Mouse (Mus musculus) ovary, postnatal 10 days (tissue): ENCODE results near the gene Fam198a.

ENCODE experiments used
- DNase-seq: peaks from one replicate; pipeline ENCODE4 v3.0.0; 2022; ENCODE audit warnings: low spot score

Gene Fam198a

DNA sequence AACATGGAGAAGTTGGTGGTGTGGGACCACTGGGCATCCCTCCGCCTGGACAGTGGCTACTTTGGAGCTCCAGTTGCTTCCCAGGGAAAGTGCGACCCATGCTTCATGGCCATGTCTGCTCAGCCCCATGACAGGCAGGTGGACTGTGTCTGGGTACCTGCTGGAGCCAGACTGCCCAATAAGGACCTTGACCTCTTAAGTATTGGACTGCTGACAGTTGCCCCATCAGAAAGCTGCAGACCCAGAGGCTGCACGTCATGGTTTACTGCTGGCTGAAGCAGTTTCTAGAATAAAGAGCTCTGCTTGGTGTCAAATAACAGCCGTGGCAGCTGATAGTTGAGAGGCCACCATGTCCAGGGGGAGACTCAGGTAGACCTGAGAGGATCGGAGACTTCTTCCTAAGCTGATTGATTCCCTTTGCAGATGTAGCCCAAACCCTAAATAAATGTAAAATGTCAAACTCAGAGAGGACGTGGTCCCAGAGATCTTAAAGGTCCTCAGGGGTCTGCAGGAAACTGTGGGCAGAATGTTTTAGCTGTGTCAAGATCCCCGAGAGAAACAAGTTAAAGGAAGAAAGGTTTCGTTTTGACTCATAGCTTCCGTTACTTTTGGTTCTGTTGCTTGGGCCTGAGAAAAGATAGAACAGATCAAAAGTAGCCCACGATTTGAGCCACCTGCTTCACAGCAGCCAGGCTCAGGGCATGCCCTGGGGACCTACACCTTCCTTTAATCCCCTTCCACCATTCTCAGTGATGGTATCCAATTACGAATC lies 24.0 kb upstream of the Fam198a start:
- DNase-seq, result no peak

DNA sequence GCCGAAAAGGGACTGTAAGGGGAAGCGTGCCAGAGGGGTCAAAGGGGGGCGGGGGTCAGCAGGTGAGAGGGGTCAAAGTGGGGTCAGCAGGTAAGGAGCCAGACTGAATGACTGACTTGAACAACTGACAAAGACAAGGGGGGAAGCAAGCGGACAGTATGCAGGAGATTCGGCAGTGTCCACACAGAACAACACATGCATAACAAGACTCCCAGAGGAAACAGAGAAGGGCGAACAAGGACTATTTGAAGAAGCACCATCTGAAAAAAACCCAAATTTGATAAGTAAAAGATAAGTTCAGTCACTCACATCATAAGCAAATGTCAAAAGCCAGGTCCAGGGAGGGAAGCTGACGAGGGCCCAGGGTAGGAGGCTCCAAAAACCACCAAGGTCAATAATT lies 23.1 kb upstream of the Fam198a start:
- DNase-seq, result no peak

DNA sequence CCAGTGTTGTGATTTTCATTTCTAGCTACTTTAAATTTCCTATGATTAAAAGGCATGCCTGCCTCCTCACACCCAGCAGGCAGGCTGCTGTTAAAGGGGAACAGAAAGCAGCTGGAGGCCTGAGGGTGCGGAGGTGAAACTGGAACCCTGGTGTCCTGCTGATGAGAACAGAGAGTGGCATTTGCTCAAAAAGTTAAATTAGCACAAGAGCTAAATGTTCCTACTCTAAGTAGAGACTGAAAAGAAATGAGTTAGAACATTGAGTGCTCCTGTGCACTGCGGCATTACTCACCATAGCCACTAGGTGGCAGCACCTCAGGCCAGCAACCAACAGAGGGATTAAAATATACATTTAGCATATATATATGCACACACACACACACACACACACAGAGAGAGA lies 22.3 kb upstream of the Fam198a start:
- DNase-seq, result no peak

DNA sequence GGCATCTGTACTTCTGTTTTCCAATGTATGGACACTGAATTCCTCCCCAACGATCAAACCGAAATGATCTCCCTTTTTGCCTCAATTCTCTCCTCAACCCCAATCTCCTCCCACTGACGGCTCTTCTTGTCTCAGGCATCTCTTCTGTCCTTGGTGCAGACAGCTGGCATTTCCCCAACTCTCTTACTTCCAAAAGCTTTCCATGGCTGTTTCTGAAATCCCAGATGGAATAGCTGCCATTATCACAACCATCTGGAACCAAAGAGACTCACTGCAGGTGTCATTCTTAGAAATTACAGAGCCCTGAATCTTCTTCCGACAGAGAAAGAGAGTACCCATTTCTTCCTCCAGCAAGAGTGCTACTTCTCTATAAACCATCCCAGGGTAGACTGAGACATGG lies 15.9 kb upstream of the Fam198a start:
- DNase-seq, result no peak

DNA sequence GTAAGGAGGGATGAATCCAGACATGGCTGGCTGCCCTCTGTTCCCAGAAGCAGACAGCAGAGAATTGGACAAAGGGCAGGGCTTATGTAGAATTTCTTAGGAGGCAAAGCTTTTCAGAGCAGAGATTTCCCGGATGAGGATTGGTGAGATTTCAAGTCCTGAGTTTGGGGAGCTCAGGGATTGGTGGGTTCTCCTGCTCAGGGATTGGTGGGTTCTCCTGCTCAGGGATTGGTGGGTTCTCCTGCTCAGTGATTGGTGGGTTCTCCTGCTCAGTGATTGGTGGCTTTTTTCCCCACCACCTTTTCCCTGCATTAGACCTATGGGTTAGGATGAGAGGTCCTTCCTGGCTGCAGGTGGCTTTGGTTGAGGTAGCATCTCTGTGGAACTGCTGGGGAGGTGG lies 13.8 kb upstream of the Fam198a start:
- no peak for DNase-seq

DNA sequence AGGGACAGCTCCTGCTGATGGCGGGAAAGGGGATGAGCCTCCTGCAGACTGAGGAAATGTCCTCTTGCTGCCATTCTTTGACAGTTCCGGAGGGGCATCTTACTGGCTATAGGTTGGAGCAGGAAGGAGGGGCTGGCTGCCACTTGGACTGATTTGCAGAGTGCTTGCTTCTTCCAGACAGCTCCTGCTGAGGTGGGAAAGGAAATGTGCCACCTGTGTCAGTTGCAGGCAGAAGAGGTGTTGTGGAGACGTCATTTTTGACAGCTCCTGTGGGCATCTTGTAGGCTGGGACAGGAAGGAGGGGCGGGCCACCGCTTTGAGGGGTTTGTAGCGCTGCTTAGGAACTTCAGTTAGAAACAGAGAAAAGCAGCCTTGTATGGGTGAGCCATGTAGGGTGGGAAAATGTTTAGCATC lies 13.3 kb upstream of the Fam198a start:
- no peak for DNase-seq

DNA sequence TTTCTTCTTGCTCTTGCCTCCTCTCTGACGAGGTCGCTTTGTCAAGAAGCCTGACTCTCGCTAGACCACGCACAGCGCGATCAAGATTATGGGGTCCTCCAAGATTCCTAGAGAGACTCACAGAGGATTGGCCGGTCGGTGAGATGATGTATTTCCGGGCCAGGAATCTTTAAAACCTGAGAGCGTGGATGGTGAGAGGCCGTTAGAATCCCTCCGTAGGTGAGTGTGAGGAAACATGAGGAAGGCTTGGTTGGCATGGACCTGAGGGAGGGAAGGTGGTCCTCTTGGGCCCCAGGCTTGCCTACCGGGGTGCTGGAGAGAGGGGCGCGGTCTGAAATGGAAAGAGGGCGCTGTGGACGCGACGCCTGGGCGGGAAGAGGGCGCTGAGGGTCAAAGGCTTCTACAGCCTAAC lies 12.8 kb upstream of the Fam198a start:
- no peak for DNase-seq

DNA sequence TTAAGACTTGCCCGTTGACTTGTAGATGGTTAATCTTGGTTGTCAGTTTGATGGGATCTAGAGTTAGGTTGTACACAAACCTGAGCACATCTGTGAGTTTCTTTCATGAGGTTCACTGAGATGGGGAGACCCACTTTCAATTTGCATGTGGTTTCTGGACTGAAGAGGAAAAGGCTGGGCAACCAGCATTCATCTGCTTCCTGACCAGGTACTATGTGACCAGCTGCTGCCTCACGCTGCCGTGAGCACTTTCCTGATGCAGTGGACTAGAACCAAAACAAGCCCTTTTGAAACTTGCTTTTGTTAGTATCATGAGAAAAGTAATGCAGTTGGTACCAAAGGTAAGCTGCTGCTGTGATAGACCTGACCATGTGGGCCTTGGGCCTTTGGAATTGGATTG lies 7.8 kb upstream of the Fam198a start:
- no peak for DNase-seq

DNA sequence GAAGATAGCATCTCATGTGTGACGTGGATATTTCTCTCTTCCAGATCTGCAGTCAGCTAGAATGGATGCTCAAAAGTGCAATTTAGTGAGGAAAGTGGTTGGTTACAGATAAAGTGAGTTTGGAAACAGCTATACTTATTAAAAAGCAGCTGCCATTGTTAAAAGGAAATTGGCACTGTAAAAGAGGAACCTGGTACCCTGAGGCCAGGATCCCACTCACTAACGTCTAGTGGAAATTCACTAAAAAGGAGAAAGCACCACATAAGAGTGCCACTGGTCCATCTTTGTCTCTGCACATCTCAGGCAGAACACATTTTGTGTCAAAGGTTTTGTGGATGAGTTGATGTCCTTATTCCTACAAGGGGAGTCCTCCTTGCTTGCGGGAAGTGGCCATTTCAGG lies 7.2 kb upstream of the Fam198a start:
- DNase-seq, result no peak

DNA sequence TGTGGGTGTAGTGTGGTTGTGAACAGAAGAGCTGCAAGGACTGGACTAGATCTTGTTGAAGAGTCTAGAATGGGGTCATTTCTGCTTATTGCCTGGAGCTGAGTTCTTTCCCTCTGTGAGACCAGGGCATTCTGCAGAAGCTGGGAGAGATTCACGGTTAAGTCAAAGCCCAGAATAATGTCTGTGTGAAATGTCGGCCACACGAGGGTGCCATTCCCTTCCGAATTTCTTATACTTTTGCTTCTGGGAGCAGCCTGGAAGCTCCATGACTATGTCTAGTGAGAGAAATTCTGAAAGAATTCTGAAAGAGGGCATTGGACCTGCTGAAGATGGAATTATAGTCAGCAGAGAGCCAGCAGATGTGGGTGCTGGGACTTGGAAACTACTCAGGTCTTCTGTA lies 3.0 kb upstream of the Fam198a start:
- DNase-seq, result no peak

DNA sequence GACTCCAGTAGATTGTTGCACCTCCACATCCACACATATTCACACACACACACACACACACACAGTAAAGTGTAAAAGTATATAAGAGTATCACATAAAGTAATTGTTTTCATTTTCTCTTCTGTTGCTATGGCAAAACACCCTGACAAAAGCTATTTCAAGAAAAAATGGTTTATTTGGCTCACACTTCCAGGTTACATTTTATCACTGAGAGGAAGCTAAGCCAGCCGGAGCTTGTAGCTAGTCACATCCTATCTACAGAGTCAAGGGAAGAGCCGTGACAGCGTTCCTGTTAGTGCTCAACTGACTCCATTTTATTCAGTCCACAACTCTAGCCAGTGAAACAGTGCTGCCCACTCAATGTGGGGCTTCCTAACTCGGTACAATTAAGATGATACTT lies 2.4 kb upstream of the Fam198a start:
- no peak for DNase-seq

DNA sequence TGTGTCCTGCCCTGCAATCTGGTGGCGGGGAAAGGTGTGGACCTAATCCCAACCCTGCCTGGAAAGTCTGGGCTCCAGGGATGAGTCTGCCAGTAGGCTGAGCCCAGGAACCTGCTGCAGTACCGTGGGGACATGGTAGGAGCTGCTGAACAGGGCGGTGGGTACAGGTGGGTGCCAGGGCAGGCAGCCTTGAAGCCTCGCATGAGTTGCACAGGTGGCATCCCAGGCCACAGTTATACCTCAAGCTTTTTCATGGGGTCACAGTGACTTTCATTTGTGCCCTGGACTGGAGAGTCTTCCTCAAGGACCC lies 281 bp downstream of the Fam198a start:
- DNase-seq, result no peak

DNA sequence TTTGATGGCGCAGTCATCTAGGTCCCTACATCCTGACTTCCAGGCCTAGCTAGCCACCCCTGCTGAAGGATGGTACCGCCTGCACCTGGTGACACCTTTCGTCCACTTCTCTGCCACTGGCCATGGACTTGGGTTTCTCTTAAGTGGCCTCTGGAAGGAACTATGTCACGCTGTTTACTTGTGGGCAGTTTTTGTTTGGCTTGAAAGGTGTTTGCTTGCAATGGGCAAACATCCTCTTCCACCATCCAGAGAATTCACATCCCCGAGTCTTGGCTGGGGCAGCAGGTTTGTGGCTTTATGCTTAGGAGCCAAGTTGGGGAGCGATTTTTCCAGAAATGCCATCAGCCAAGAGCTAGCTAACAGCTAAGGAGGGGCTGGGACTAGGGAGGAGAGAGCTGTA lies 1.8 kb downstream of the Fam198a start:
- DNase-seq, result no peak

DNA sequence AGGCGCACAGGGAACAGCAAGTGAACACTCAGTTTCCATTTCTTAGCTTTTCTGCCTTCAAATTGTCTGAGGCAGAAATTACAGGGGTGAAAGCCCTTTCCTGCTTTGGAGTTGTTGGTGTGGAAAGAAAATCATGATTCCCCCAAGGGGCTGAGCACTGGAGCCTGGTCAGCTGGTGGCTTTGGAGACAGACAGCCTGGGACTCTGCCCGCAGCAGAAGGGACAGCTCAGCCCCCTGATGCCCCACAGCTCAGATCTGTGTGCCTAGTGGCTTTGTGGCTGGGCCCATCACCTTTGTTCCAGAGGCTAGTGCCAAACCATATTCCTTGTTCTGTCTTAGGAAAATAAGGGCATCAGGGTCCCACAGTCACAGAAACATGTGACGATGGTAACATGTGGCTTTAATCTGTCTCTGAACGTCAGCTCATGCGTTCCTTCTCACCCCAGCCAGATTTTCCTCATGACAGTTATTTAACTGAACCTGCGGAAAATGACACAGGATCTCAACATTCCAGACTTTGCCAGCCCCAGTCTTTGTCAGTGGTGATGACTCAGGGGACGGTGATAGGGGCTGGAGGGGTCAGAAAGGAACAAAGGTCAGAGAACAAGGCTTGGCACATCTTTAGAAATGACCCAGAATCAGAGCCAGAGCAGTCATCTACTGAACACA lies 9.3 kb downstream of the Fam198a start:
- no peak for DNase-seq

DNA sequence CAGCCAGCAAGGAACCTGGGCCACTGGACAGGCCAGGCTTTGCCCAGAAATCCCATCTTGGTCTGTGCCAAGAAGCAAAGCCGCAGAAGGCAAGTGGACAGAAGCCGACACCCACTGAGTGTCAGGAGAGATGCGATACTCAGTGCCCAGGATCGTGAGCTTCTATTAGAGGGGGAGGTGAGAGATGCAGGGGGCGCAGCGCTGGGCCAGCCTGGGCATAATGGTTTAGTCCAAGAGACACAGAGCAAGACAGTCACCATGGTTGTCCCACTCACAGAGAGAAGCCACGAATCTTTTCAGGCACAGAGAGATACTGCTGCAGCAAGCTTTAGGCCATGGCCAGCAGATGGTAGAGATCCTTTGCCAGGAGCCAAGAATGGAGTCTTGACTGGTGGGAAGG lies 14.2 kb downstream of the Fam198a start:
- DNase-seq, result no peak

DNA sequence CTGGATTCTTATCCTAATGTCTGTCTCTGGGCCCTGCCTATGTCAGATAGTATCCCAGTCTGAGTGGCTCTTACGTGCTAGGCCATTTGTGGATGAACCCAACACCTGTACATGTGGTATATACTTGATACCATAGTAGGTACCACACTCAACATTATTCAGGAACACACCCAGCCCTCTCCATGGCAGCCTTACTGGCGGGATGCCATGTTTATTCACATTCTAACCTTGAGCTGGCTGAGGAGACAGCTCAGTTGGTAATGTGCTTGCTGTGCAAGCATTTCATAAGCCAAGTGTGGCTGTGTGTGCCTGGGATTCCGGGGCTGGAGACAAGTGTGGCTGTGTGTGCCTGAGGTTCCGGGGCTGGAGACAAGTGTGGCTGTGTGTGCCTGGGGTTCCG lies 17.5 kb downstream of the Fam198a start:
- DNase-seq, result no peak

DNA sequence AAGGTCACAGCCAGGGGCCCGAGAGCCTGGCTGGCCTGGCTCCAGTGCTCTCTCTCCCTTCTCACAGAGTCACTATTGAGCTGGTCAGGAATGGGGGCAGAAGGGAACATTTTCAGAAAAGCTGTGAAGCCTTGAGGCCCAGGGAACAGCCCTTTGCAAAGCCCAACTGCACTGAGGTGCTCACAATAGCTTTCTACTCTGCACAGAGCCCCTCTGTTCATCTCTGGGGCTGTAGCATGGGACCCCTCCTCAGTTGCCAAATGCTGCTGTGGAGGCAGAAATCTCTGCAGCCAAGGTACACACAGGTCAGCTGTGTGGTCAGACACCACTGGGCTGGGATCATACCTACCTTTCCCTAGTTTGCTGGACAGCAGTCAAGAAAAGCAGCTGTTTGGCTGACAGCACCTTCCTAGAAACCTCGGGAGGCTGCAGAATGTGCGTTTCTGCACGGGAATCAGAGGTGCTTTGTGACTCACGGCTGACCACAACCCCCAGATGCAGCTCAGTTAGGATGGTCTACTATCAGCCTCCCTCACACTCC lies 19.1 kb downstream of the Fam198a start:
- no peak for DNase-seq

DNA sequence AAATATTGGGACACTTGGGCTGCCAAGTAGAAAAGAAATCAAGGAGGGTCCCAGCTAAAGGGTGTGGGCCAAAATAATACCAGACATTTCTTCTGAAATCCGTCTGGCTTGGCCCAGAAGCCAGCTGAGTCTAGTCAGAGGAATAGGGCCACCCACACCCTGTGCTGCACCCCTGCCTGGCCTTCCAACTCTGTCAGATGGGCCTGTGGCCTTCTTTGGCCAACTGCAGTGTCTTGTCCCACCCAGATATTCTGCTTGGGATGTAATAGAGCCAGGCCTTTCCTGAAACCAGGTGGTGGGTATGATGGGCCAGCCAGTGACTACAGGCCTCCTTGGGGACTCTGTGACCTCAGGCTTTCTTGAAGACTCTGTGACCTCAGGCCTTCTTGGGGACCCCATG lies 22.4 kb downstream of the Fam198a start:
- DNase-seq, result no peak

DNA sequence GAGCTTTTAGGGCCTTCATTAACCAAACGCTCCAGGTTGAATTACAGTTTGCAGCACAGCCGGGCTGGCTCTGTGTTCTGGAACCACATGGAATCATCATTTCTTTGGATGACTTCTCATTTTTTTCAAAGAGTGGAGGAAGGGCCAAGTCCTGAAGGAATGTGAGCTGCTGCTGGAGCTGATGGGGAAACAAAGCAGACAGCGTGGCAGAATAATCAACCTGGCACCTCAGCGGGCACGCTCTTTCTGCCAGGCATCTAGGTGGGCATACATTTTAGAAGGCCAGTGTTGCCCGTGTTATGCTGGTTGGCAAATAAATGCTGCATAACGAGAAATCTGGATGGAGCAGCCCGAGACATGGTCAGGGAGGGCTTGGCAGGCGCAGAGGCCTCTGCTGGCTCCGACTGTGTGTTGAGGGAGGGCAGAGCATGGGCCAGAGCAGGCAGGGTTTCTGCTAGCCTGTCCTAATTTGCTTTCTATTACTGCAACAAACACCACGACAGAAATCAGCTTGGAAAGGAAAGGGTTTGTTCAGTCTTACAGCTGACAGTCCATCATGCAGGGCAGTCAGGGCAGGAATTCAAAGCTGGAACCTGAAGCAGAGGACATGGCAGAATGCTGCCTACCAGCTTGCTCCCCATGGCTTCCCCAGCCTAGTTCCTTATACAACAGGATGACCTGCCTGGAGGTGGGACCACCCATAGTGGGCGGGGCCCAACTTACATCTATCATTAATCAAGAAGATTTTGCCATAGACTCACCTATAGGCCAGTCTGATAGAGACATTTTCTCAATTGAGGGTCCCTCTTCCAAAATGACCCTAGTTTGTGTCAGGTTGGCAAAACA lies 23.6 kb downstream of the Fam198a start:
- DNase-seq, result no peak

DNA sequence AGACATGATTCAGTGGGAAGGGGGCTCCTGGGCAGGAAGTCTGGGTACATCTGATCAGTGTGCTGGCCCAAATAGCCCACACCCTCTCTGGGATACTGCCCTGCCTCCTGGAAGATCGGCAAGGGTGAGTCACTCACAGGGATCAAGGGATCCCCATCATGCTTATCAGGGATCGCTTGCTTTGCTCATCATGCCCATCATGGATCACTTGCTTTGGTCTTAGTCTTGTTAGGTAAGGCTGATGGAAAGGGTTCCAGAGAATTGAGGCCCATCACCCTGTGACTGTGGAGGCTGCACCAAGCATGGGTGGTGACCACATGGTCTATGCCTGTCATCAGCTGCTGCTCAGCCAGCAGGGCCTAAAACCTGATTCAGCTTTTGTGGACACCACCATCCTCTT lies 24.5 kb downstream of the Fam198a start:
- DNase-seq, result no peak

DNA sequence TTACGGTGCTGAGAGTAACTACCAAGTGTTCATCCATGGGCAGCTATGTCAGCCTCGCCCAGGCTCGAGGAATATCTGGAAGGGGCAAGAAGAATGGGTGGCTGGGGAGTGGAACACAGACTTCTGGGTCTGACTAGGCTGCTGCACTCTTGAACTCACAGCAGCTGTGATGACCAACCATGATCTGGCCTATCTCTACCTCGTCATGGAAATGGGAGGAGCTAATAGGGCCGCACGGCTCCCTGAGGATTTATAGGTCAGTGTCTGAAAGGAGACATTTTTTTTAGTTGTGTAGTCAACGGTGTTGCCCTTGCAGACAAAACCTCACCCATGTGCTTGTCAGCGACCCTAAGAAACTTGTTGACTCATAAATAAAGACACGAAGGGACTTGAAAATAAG lies 30.3 kb downstream of the Fam198a start:
- DNase-seq, result no peak

DNA sequence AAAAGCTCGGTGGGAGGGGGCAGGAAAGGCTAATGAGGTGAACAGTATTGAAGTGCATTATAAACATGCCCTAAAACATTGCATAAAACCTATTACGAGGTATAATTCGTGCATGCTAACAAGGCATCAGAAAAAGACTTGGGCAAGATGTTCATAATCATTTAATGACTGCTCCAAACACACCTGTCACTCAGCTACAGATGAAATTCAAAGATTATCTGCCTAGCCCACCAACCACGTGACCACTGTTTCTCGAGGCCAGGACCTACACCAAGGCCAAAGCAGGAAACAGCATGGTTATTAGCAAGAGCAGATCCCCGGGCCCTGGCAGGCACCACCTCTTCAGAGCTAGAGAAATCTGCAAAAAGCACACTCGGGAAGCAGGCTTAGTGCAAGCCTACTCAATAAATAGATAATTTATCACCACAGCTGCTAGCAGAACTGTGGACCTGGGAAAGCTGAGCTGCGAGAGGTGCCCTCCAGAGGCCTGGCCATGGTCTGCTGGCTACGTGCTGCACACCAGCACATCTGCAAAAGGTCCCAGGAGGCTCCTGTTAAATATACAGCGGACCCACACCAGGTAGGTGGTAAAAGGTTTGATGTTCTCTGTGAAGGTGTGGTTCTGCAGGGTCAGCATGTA lies 30.8 kb downstream of the Fam198a start:
- DNase-seq, result no peak

DNA sequence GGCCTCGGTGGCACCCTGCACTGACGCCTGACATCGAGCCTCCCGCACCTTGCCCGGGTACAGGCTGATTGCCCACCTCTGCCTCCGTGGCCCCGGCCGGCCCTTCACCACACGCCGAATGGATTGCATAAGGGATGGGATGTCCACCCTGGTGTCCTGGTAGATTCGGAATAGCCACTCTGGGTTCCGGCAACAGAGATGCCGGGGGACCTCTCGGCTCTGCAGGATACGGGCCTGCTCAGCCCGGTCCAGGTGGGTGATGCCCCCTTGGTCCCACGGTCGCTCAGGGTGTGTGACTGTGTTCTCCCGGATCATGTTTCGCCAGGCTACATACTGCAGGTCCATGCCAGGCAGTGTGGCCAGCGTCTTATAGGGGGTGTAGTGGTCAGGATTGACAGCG lies 31.4 kb downstream of the Fam198a start:
- no peak for DNase-seq
